Mouse (Mus musculus): ENCODE results near the gene Chmp5.

GRCm38 (mm10) chr4:40947565-40948159 is 545 bp upstream of the Chmp5 start:
- no peak for TF ChIP-seq CTCF (conservative IDR thresholded peaks at IDR 0.05; ENCODE audit: low read length)
- no peak for TF ChIP-seq NANOG (IDR thresholded peaks at IDR 0.05; ENCODE audit: borderline replicate concordance, low read length)

Data from E14TG2a.4 (cell line).